Mouse (Mus musculus) liver, embryonic 11.5 days (tissue): ENCODE measurements around the gene Rgs3. TPM values are rescaled to one million over a fixed set of nuclear protein-coding genes. Genes with fewer than 3 reads are reported as not detected.

ENCODE experiments used
- ATAC-seq: fragments of 200-750 bp; cut with Nextera tagmentation; replicated peaks from 2 replicates; pipeline ENCODE4 v1.8.0; 2017; ENCODE audit warnings: moderate number of reproducible peaks, mild to moderate bottlenecking, moderate TSS enrichment, moderate library complexity; ENCODE audit not compliant: low FRiP score
- DNase-seq: peaks from one replicate; pipeline ENCODE4 v3.0.0-alpha.2; 2017; ENCODE audit warnings: low spot score
- H3K27ac ChIP-seq: fragments of 300-500 bp; sonication (generic); 2 replicates; pipeline ENCODE4 v1.5.1; 2014; ENCODE audit warnings: mild to moderate bottlenecking, low read depth, low read length, control low read depth
- H3K27me3 ChIP-seq: fragments of 300-500 bp; sonication (generic); replicated peaks from 2 replicates; pipeline ENCODE4 v1.6.1; 2014; ENCODE audit warnings: low read length, mixed read lengths; ENCODE audit not compliant: control insufficient read depth, insufficient read depth
- H3K36me3 ChIP-seq: fragments of 300-500 bp; sonication (generic); 2 replicates; pipeline ENCODE4 v1.6.1; 2014; ENCODE audit warnings: mild to moderate bottlenecking, low read length, moderate library complexity, mixed read lengths; ENCODE audit not compliant: control insufficient read depth, insufficient read depth
- H3K4me1 ChIP-seq: fragments of 300-500 bp; sonication (generic); replicated peaks from 2 replicates; pipeline ENCODE4 v1.6.1; 2014; ENCODE audit warnings: low read length, mixed read lengths; ENCODE audit not compliant: control insufficient read depth, insufficient read depth
- H3K4me2 ChIP-seq: fragments of 300-500 bp; sonication (generic); 2 replicates; pipeline ENCODE4 v1.6.1; 2014; ENCODE audit warnings: mild to moderate bottlenecking, control low read depth, moderate library complexity
- H3K4me3 ChIP-seq: fragments of 300-500 bp; sonication (generic); 2 replicates; pipeline ENCODE4 v1.5.1; 2014; ENCODE audit warnings: low read depth, low read length, control low read depth
- H3K9ac ChIP-seq: fragments of 300-500 bp; sonication (generic); 2 replicates; pipeline ENCODE4 v1.6.1; 2014; ENCODE audit warnings: low read depth, low read length, control low read depth
- H3K9me3 ChIP-seq: fragments of 300-500 bp; sonication (generic); 2 replicates; pipeline ENCODE4 v1.6.1; 2016; ENCODE audit warnings: low read length, inconsistent platforms, mixed read lengths; ENCODE audit not compliant: control insufficient read depth
- WGBS: fragments of 180-500 bp; shearing (Covaris S2); extraction: QIAGEN DNeasy Blood & Tissue Kit; methylation state at CpG from one replicate; pipeline ENCODE4 v1.1.7; 2014; 5-methylcytosine and 5-hydroxymethylcytosine counted together
- polyA plus RNA-seq: library from polyadenylated mRNA; unstranded; fragments of >200 nt; fragmentation: Nextera tagmentation; extraction: Ambion mirVana; gene quantifications from 2 replicates; pipeline ENCODE4 v1.2.1, GENCODE M21; 2014

Gene Rgs3
- polyA plus RNA-seq, 1 experiment from 2014 or later: 12.3 TPM

DNA sequence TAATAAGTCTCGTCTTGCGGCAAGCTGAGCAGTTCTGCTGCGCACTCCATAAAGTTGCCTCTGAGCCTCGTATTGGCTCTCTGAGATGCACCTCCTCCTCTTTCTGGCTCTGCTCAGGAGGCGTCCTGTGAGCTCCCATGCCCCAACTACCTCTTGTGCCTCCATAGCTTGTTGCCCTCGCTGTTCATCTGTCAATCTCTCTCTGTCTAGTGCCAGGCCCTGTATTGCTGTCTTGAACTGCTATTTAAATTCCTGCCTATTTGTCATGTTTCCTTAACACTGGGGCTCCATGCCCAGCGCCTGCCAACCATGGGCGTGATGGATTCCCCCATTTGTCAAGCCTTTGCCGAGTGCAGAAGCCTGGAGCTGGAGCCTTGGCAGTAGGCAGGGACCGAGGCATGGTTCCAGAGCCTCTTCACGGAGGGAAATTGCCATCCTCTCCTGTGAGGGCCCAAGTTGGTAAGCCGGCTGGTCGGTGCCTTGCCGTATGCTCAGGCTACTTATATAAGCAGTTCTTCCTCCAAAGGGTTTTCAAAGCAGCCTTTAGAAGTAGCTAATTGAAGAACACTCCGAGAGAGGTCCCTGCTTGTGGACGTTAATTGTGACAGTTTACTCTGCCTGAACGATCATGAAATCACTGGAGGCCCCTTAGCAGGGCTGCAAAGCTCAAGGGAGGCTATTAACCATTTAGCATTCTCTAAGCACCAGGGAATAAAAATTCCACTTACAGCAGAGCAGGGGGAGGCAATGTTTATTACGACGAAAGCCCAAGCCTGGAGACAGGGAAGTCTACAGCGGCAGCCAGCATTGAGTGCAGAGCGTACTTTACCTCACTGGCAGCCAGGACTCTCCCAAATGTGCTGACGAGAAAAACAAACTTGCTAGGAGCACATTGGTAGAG is 53.2 kb downstream of the Rgs3 start:
- H3K9me3 ChIP-seq: no peaks in the 10 kb centered on the region
- no peak overlapping the region for H3K4me2 ChIP-seq
- H3K9ac ChIP-seq: no peak overlapping the region
- no peak overlapping the region for H3K4me3 ChIP-seq
- H3K36me3 ChIP-seq: no peaks in the 10 kb centered on the region
- no peaks in the 10 kb centered on the region for H3K27me3 ChIP-seq
- H3K4me1 ChIP-seq: no peaks in the 10 kb centered on the region; the same call in 1 of the 2 replicates
- WGBS: 66% methylated on average over 22 of the region's 22 CpGs
- no peak overlapping the region for H3K27ac ChIP-seq
- ATAC-seq (no peak), DNase-seq (no peak)

- Histone ChIP-seq H3K27me3 (no peaks in the 10 kb centered on the region), H3K27ac (no peak overlapping the region), H3K4me2 (no peak overlapping the region), H3K4me1 (no peaks in the 10 kb centered on the region; the same call in none of the 2 replicates), H3K9ac (no peak overlapping the region), H3K4me3 (no peak overlapping the region), H3K36me3 (no peaks in the 10 kb centered on the region), H3K9me3 (no peaks in the 10 kb centered on the region)
- WGBS: 74% methylated on average over 13 of the region's 13 CpGs
- DNase-seq (no peak), ATAC-seq (no peak)
These were observed 54.2 kb downstream of the Rgs3 start for GRCm38 (mm10) chr4:62613646-62614365.

- H3K9ac ChIP-seq: no peak overlapping the region
- 64% methylated on average over 9 of the region's 9 CpGs for WGBS
- H3K9me3 ChIP-seq: no peaks in the 10 kb centered on the region
- no peak overlapping the region for H3K4me3 ChIP-seq
- H3K4me1 ChIP-seq: peaks cover 16% of the 10 kb centered on the region
- H3K27me3 ChIP-seq: 0 out of 2 replicates have a peak, but pooled peaks cover 2% of the 10 kb centered on the region
- no peak overlapping the region for H3K27ac ChIP-seq
- H3K4me2 ChIP-seq: no peak overlapping the region
- DNase-seq (no peak), ATAC-seq (no peak)
- no peaks in the 10 kb centered on the region for H3K36me3 ChIP-seq
These were observed 58.3 kb downstream of the Rgs3 start for GRCm38 (mm10) chr4:62617856-62618440.

DNA sequence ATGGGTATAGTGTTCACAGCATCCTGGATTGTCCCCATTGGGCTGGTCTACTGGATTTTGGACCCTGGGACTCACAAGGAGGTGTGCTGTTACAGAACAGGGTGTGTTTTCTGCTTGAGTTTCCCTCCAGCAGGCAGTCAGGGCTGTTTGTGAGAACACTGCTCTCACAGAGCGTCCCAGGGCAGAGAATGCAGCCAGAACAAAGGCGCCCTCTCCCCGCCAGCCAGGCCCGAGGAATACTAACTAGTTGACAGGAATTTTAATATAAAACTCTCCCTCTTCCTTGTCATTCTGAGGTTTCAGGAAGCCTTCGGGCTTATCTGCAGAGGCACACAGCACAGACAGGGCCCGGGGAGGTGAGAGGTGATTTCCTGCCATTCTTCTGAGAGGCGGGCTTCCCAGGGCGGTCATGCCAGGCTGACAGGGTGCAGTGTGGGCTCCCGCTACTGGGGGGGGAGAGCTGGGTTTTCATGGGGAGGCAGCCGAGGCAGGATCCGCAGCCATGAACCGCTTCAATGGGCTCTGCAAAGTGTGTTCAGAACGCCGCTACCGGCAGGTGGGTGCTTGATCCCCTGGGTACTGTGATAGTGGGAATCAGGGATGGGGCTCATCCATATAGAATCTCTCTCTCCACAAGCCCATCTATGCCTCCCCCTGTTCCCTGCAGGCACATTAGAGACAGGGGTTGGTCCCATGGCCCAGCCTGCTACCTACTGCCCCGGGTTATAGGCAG is 59.8 kb downstream of the Rgs3 start:
- 0 out of 2 replicates have a peak, but pooled peaks cover 2% of the 10 kb centered on the region for H3K27me3 ChIP-seq
- ATAC-seq: peak; percentile 56; the same call in 1 of the 2 replicates
- WGBS: 31% methylated on average over 16 of the region's 16 CpGs
- H3K9me3 ChIP-seq: no peaks in the 10 kb centered on the region
- H3K27ac ChIP-seq: no peak overlapping the region
- no peak for DNase-seq
- H3K36me3 ChIP-seq: no peaks in the 10 kb centered on the region
- peak overlapping the region; percentile 19; the same call in 1 of the 2 replicates for H3K4me3 ChIP-seq
- H3K4me2 ChIP-seq: peak overlapping the region; percentile 20; the same call in 1 of the 2 replicates
- peak overlapping the region; percentile 16; the same call in 1 of the 2 replicates for H3K9ac ChIP-seq
- peaks cover 18% of the 10 kb centered on the region for H3K4me1 ChIP-seq

GRCm38 (mm10) chr4:62619965-62620244 is 60.3 kb downstream of the Rgs3 start:
- no peak overlapping the region for H3K4me2 ChIP-seq
- no peak for ATAC-seq
- H3K9me3 ChIP-seq: no peaks in the 10 kb centered on the region
- no peaks in the 10 kb centered on the region for H3K36me3 ChIP-seq
- H3K27me3 ChIP-seq: 0 out of 2 replicates have a peak, but pooled peaks cover 2% of the 10 kb centered on the region
- H3K27ac ChIP-seq: no peak overlapping the region
- 77% methylated on average over 3 of the region's 3 CpGs for WGBS
- no peak for DNase-seq
- peak overlapping the region; percentile 19; the same call in 1 of the 2 replicates for H3K4me3 ChIP-seq
- H3K4me1 ChIP-seq: peaks cover 18% of the 10 kb centered on the region
- H3K9ac ChIP-seq: peak overlapping the region; percentile 16; the same call in 1 of the 2 replicates

- peak overlapping the region; percentile 34 for H3K4me2 ChIP-seq
- peaks cover 18% of the 10 kb centered on the region for H3K4me1 ChIP-seq
- 0 out of 2 replicates have a peak, but pooled peaks cover 2% of the 10 kb centered on the region for H3K27me3 ChIP-seq
- ATAC-seq (no peak), DNase-seq (no peak)
- WGBS: 77% methylated on average over 9 of the region's 9 CpGs
- no peak overlapping the region for H3K9ac ChIP-seq
- H3K9me3 ChIP-seq: no peaks in the 10 kb centered on the region
- H3K36me3 ChIP-seq: no peaks in the 10 kb centered on the region
- no peak overlapping the region for H3K27ac ChIP-seq
- H3K4me3 ChIP-seq: no peak overlapping the region
These were observed 61.5 kb downstream of the Rgs3 start for GRCm38 (mm10) chr4:62621151-62621550.

DNA sequence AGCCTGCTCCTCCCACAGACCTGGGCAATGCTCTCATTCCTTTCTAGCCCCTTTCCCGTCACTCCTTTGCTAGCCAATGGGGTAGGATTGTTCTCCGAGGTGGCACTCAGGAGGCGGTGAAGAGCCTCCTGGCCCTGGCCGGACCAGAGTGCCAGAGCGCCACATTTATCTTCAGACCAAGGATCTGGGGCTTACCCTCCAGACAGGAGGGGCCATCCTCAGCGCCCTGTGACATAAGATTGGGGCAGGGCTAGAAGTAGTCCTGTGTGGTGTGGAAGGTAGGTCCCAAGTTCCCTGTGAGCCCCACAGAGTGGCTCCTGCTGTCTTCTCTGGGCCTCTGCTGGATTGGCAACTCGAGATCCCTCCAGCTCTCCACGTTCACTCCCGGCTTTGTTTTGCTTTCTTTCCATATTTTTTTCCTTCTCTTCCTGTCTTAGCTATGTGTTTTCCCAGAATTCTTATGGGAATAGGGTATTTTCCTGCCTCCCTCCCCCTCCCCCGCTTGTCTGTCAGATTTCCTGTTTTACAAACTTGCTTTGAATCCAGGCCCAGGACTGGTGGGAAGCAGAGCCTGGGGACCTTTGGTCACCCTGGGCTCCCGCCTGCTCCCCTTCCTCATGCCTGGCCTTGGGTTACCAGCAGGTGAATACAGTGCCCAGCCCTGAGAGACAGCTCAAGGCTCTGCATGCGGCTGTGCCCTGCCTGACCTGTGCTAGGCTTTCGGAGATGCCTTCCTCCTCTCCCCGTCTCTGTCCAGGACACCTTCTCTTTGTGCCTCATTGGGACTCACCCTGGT is 62.4 kb downstream of the Rgs3 start:
- Histone ChIP-seq H3K4me3 (no peak overlapping the region), H3K36me3 (no peaks in the 10 kb centered on the region), H3K4me1 (peaks cover 22% of the 10 kb centered on the region), H3K27me3 (0 out of 2 replicates have a peak, but pooled peaks cover 2% of the 10 kb centered on the region), H3K4me2 (peak overlapping the region; percentile 34), H3K9ac (no peak overlapping the region), H3K27ac (peak overlapping the region; percentile 52), H3K9me3 (no peaks in the 10 kb centered on the region)
- DNase-seq: no peak
- WGBS: 58% methylated on average over 14 of the region's 14 CpGs
- ATAC-seq: no peak; the same call in 1 of the 2 replicates
